11 mouse cellular contexts compared by ENCODE assay signal in the genomic region with DNA sequence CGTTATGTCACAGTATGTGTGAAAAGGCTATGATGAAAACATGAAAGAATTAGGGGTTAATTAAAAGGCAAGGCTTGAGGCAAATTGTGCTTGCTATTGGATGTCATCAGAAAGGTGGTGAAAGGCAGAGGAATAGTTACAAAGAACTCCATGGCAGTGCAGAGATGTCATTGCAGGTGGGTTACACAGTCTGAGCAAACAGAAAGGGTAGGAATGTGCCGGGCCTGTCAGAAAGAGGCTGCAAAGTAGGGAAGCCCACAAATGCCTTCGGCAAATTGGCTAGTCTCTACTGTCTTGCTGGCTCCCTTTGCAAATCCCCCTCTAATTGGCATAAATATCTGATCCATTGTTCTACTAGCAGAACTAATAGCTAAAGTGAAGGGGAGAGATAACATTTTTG.
"Had no signal": no experiment of that assay in that cellular context is flagged by ENCODE, and none has a peak within 500 bp of the region (broad histone marks: within the 10 kb centered on the region; RNA-seq: fewer than 3 reads in every experiment).

No protein-coding gene starts in this region.

- H3K27me3 ChIP-seq: limb, embryonic 15.5 days; liver, embryonic 12.5 days; midbrain, embryonic 12.5 days; neural tube, embryonic 15.5 days had no signal

- H3K36me3 ChIP-seq: limb, embryonic 15.5 days; liver, embryonic 12.5 days; midbrain, embryonic 12.5 days; neural tube, embryonic 15.5 days had no signal

- ATAC-seq: liver, embryonic 12.5 days had no signal

- H3K4me2 ChIP-seq: limb, embryonic 15.5 days; liver, embryonic 12.5 days; lung, embryonic 14.5 days; midbrain, embryonic 12.5 days; neural tube, embryonic 15.5 days had no signal

- H3K4me3 ChIP-seq: left cerebral cortex, adult 2 months; limb, embryonic 15.5 days; liver, embryonic 12.5 days; midbrain, embryonic 12.5 days; neural tube, embryonic 15.5 days had no signal

- H3K9ac ChIP-seq: limb, embryonic 15.5 days; liver, embryonic 12.5 days; lung, embryonic 14.5 days; midbrain, embryonic 12.5 days; neural tube, embryonic 15.5 days had no signal

- H3K9me3 ChIP-seq: limb, embryonic 15.5 days; midbrain, embryonic 12.5 days; neural tube, embryonic 15.5 days had no signal

- H3K27ac ChIP-seq: left cerebral cortex, adult 2 months; limb, embryonic 15.5 days; liver, embryonic 12.5 days; midbrain, embryonic 12.5 days; neural tube, embryonic 15.5 days had no signal

- H3K4me1 ChIP-seq: limb, embryonic 15.5 days; liver, embryonic 12.5 days had no signal

- DNase-seq: kidney, adult 18-20 months; kidney, postnatal 14 days; lung, embryonic 14.5 days; lung, postnatal 10 days; lung, postnatal 4 days; thymus, postnatal 36 days had no signal
